Mouse (Mus musculus) ES-Bruce4 (cell line): Measurements from ENCODE around the gene P2rx7. TPM values are rescaled to one million over a fixed set of nuclear protein-coding genes. Genes with fewer than 3 reads are reported as not detected.
A peak's percentile ranks its signal among the peaks of the same experiment; 100 is the strongest.

Experiments
- H3K27ac ChIP-seq: 2 replicates; pipeline ENCODE4 v1.5.1; 2012; ENCODE audit warnings: low read length, inconsistent platforms; ENCODE audit not compliant: insufficient read depth
- H3K27me3 ChIP-seq: 2 replicates; pipeline ENCODE4 v1.6.1; 2012; ENCODE audit warnings: mild to moderate bottlenecking, low read length, inconsistent platforms; ENCODE audit not compliant: control insufficient read depth, poor library complexity, insufficient read depth, severe bottlenecking
- H3K36me3 ChIP-seq: 2 replicates; pipeline ENCODE4 v1.6.1; 2012; ENCODE audit warnings: inconsistent platforms, mild to moderate bottlenecking, low read length, moderate library complexity; ENCODE audit not compliant: control insufficient read depth, poor library complexity, insufficient read depth, severe bottlenecking
- H3K4me1 ChIP-seq: one replicate; pipeline ENCODE4 v1.8.1; 2011; ENCODE audit warnings: low read length; ENCODE audit not compliant: control insufficient read depth, insufficient read depth
- H3K4me3 ChIP-seq: 2 replicates; pipeline ENCODE4 v1.5.1; 2011; ENCODE audit warnings: low read depth, mild to moderate bottlenecking, low read length
- H3K9ac ChIP-seq: 2 replicates; pipeline ENCODE4 v1.6.1; 2012; ENCODE audit warnings: low read depth, mild to moderate bottlenecking, inconsistent platforms; ENCODE audit not compliant: poor library complexity, severe bottlenecking
- H3K9me3 ChIP-seq: replicated peaks from 2 replicates; pipeline ENCODE4 v1.6.1; 2012; ENCODE audit warnings: mild to moderate bottlenecking, low read length, inconsistent platforms; ENCODE audit not compliant: control insufficient read depth, poor library complexity, insufficient read depth, severe bottlenecking
- CTCF ChIP-seq: IDR thresholded peaks from one replicate; pipeline ENCODE4 v1.8.1; 2011; ENCODE audit warnings: low read depth, low read length
- EP300 ChIP-seq: IDR thresholded peaks from 2 replicates; pipeline ENCODE4 v1.6.1; 2011; ENCODE audit warnings: low read depth, low read length; ENCODE audit not compliant: insufficient read depth
- POLR2A ChIP-seq: IDR thresholded peaks from one replicate; pipeline ENCODE4 v1.8.1; 2011; ENCODE audit warnings: low read length; ENCODE audit not compliant: insufficient read depth
- polyA plus RNA-seq: library from polyadenylated mRNA; stranded (reverse); fragments of >200 nt; gene quantifications from 2 replicates; pipeline ENCODE4 v1.2.4, GENCODE M21; 2011; ENCODE audit warnings: low read depth; ENCODE audit not compliant: missing spikeins, insufficient read depth, insufficient read length

The P2rx7 gene
- polyA plus RNA-seq, 1 experiment, result 2.7 TPM

DNA sequence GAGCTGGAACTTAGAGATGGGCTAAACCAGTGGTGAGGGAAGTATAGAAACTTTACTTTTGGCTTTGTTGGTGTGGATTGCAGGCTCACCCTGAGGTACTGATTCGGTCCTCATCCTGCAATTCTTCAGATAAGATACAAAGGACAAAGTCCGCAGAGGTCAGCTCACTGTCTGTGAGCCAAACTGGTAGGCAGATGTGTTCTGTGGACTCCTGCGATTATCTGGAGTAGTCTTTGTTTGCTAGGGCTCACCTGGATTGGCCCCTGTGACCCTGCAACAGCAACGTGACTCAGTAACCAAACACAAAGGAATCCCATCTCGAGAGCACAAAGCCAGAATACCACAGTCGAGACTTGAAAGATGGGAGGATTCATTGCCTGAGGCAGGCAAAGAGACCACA, 46.8 kb downstream of the P2rx7 start:
- no peaks in the 10 kb centered on the region for H3K36me3 ChIP-seq
- TF ChIP-seq CTCF, result no peak
- TF ChIP-seq EP300, result 0 out of 2 replicates have a peak, but pooled peaks have one; percentile 43
- H3K9me3 ChIP-seq, result no peaks in the 10 kb centered on the region
- no peak overlapping the region for H3K4me3 ChIP-seq
- no peak overlapping the region for H3K9ac ChIP-seq
- no peaks in the 10 kb centered on the region for H3K27me3 ChIP-seq
- no peak overlapping the region for H3K27ac ChIP-seq
- H3K4me1 ChIP-seq, result peaks cover 2% of the 10 kb centered on the region

- Histone ChIP-seq H3K4me1 (peaks cover 2% of the 10 kb centered on the region), H3K9ac (no peak overlapping the region), H3K4me3 (no peak overlapping the region), H3K9me3 (no peaks in the 10 kb centered on the region), H3K36me3 (no peaks in the 10 kb centered on the region), H3K27ac (no peak overlapping the region), H3K27me3 (no peaks in the 10 kb centered on the region)
- TF ChIP-seq CTCF (no peak), EP300 (no peak), POLR2A (no peak)
Measured at GRCm38 (mm10) chr5:122693431-122694207, 49.9 kb downstream of the P2rx7 start.

DNA sequence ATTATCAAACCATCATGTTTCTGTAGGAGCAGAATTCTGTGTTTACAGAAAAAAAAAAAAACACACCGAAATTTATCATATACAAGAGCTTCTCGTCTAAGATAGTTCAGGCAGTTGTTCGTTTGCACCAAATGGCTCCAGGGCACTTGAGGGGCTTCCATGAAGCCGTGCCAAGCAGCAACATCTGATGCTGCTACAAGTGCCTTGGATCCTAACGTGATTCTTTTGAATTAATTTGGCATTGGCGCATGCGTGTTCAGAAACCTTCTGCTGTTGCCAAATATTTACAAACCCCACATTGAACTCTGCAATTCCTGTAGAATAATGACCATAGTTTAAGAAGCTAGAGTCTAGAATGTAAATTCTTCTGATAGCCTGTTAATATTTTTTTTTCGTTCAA, 51.8 kb downstream of the P2rx7 start:
- Histone ChIP-seq H3K4me3 (no peak overlapping the region), H3K27ac (no peak overlapping the region), H3K9me3 (no peaks in the 10 kb centered on the region), H3K36me3 (no peaks in the 10 kb centered on the region), H3K4me1 (peaks cover 2% of the 10 kb centered on the region), H3K27me3 (no peaks in the 10 kb centered on the region), H3K9ac (no peak overlapping the region)
- TF ChIP-seq EP300 (no peak), CTCF (no peak)

DNA sequence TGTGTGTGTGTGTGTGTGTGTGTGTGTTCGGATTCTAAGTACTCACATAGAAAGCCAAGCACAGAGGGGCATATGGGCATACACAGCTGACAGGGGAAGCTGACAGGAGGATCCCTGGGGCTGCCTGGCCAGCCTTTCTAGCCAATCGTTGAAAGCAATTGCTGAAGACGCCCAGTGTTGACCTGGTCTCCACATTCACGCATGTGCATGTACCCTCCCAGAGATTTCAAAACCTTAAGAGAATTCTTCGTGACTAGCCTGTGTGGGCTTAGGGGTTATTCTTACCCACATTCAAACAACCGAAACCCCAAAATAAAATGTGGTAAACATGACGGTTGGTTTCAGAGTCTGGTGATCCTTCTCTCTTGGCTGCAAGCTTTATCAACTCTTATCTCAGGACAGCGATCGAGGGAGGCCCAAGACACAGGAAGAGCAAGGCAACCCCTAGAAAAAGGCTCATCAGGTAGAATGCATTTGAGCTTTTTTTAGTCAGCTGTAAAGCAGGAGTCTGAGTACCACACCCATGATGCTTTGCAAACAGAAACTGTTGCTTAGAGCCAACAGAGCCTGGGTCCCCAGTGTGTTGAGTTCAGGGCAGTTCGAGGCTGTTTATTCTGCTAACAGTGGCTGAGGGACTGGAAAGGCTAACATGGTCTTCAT, 54.5 kb downstream of the P2rx7 start:
- Histone ChIP-seq H3K36me3 (no peaks in the 10 kb centered on the region), H3K4me3 (no peak overlapping the region), H3K27ac (no peak overlapping the region), H3K4me1 (no peaks in the 10 kb centered on the region), H3K9ac (no peak overlapping the region), H3K27me3 (no peaks in the 10 kb centered on the region), H3K9me3 (no peaks in the 10 kb centered on the region)
- no peak for TF ChIP-seq CTCF
- TF ChIP-seq EP300, result no peak
- TF ChIP-seq POLR2A, result no peak

GRCm38 (mm10) chr5:122698701-122699060, 55.0 kb downstream of the P2rx7 start:
- H3K4me3 ChIP-seq, result no peak overlapping the region
- H3K9ac ChIP-seq, result no peak overlapping the region
- H3K27ac ChIP-seq, result no peak overlapping the region
- no peaks in the 10 kb centered on the region for H3K36me3 ChIP-seq
- H3K4me1 ChIP-seq, result no peaks in the 10 kb centered on the region
- TF ChIP-seq POLR2A (no peak), CTCF (no peak), EP300 (no peak)
- H3K9me3 ChIP-seq, result no peaks in the 10 kb centered on the region
- H3K27me3 ChIP-seq, result no peaks in the 10 kb centered on the region

DNA sequence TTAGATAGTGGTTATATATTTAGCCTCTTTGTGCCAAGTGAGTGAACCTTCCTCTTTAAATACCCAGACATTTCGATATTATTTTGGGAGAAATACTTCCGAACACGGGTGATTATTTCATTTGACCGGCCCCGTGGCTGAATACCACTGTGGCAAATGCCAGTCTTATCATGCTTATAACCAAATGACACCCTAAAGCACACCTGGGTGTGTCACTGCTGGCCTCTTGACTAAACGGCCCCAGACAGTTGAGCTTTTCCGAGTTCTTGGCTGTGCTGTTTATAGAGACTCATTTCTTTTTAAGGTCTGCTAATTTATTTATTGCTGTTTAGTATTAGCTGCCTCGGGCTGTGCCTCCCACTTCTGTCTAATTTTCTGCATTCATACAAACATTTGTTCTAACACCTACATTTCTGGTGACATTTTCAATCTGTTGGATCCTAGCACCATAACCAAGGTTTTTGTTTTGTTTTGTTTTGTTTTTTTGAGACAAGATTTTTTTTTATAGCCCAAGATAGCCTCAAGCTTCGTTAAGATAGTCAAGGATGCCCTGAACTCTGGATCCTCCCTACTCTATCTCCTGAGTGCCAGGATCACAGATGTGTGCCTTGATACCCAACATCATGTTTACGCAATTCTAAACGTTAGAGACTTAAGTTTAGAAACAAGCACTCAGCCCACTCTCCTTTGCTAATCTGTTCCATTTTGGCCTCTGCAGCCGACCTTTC, 56.6 kb downstream of the P2rx7 start:
- H3K36me3 ChIP-seq, result no peaks in the 10 kb centered on the region
- H3K4me3 ChIP-seq, result no peak overlapping the region
- no peak overlapping the region for H3K9ac ChIP-seq
- no peaks in the 10 kb centered on the region for H3K4me1 ChIP-seq
- H3K27me3 ChIP-seq, result no peaks in the 10 kb centered on the region
- H3K27ac ChIP-seq, result no peak overlapping the region
- TF ChIP-seq CTCF (no peak), POLR2A (no peak), EP300 (no peak)
- H3K9me3 ChIP-seq, result no peaks in the 10 kb centered on the region
